Mouse (Mus musculus): Measurements from ENCODE around the gene Tmem131. TPM values are rescaled to one million over a fixed set of nuclear protein-coding genes. Genes with fewer than 3 reads are reported as not detected.

Gene Tmem131
- polyA plus RNA-seq, 1 experiment from 2014 or later, result 6.0 TPM

DNA sequence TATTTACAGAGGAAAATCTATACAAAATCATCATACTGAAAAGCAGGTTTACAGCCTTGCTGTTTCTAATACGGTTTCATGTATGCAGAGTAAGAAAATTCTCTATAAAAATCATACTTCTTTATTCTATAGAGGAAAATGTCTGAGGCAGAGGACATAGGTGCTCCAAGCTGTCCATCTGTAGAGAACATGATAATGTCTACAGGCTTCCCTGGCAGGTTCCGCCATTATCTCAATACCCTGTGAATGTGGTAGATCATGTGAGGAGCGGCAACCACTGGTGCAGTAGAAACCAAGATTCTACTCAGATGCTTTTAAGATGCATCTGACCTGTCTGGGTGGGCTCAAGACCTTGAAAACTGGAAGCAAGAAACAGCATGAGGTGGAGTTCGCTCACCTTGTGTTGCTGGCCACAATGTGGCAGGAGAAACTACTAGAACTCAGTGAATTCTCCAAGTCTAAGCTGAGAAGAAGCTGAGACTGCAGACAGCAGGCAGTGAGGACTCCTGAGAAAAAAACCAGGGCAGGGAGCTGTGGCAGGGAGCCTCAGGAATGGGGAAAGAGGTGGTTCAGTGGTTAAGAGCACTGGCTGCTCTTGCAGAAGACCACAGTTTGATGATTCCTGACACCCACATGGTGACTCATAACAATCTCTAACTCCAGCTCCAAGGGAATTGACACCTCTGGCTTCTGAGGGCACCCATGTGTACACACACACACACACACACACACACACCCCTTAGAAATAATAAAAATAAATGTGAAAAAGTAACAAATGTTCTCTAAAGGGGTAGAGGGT is 20.6 kb downstream of the Tmem131 start:
- WGBS, result 95% methylated on average over 4 of the region's 4 CpGs
- Histone ChIP-seq H3K27ac (ENCODE audit: low read length) (no peak overlapping the region), H3K9ac (replicated peaks; ENCODE audit: low read depth) (no peak overlapping the region), H3K4me1 (ENCODE audit: insufficient read depth, low read depth, low read length) (peaks cover 28% of the 10 kb centered on the region; the same call in 1 of the 2 replicates), H3K4me3 (ENCODE audit: low read depth, low read length) (no peak overlapping the region), H3K9me3 (ENCODE audit: low read length) (no peaks in the 10 kb centered on the region), H3K4me2 (replicated peaks; ENCODE audit: low read depth, low read length) (no peak overlapping the region), H3K36me3 (ENCODE audit: insufficient read depth, low read length) (no peaks in the 10 kb centered on the region), H3K27me3 (replicated peaks; ENCODE audit: insufficient read depth, low read length) (no peaks in the 10 kb centered on the region)
- ATAC-seq (no peak), DNase-seq (ENCODE audit: low spot score) (no peak)
- no peak for TF ChIP-seq CTCF (IDR thresholded peaks at IDR 0.05)
- no peak for TF ChIP-seq EP300 (IDR thresholded peaks at IDR 0.05)

DNA sequence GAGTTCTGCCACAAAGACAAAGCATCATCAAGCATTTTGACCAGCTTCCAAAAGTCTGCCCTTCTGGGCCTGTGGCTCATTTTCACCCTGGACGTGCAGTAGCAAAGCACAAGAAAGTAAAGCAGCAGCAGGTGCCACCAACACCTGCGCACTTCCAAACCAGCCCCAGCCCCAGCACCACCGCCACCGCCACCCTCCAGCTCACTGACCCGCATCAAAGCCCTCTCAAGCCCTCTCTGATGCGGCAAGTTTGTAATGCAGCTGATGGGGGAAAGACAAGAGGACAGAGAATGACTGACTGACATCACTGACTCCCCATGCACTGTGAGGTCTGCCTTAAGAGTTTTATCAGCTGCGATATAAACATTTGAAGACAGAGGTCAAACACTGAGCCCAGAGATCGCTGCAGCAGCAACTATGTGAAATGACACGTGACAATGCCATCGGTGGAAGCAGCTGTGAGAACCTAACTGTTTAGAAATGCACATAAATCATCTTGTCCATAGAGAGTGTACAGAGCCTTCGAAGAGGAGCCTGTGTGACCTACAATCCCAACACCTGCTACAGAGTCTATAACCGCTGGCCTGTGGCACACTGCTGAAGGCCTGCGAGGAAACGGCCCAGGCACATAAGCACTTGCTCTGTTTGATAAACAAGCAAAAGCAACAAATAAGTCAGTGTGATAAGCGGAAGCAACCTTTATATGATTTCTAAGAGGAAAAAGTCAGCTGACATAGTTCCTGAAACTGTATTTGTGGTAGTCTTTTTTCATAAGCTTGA is 21.7 kb downstream of the Tmem131 start:
- no peaks in the 10 kb centered on the region for H3K9me3 ChIP-seq (ENCODE audit: low read length)
- H3K4me1 ChIP-seq (ENCODE audit: insufficient read depth, low read depth, low read length), result peaks cover 28% of the 10 kb centered on the region; the same call in 1 of the 2 replicates
- H3K36me3 ChIP-seq (ENCODE audit: insufficient read depth, low read length), result no peaks in the 10 kb centered on the region
- no peaks in the 10 kb centered on the region for H3K27me3 ChIP-seq (replicated peaks; ENCODE audit: insufficient read depth, low read length)
- H3K4me2 ChIP-seq (replicated peaks; ENCODE audit: low read depth, low read length), result no peak overlapping the region
- H3K27ac ChIP-seq (ENCODE audit: low read length), result no peak overlapping the region
- no peak for DNase-seq (ENCODE audit: low spot score)
- TF ChIP-seq CTCF (IDR thresholded peaks at IDR 0.05) (no peak), EP300 (IDR thresholded peaks at IDR 0.05) (no peak)
- no peak overlapping the region for H3K4me3 ChIP-seq (ENCODE audit: low read depth, low read length)
- no peak overlapping the region for H3K9ac ChIP-seq (replicated peaks; ENCODE audit: low read depth)
- 40% methylated on average over 15 of the region's 15 CpGs for WGBS
- ATAC-seq, result no peak

DNA sequence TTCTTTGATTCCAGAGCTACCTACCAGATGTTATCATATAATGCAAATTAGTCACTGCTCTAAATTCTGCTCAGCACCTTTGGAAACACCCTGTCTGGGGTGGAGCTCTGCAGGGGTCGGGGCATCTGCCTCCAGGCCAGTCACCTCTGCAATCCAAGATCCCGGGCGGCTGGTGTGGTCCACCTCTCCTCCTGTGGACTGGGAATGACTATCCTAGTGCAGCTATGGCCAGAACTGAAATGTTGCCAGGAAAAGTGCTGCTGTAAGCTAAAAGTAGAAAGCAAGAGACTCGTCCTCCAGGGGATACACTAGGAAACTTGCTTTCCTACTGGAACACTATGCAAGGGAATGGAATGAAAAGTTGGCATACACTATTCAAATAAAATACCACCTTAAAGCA is 22.7 kb downstream of the Tmem131 start:
- Histone ChIP-seq H3K9ac (replicated peaks; ENCODE audit: low read depth) (no peak overlapping the region), H3K4me1 (ENCODE audit: insufficient read depth, low read depth, low read length) (peaks cover 28% of the 10 kb centered on the region; the same call in 1 of the 2 replicates), H3K9me3 (ENCODE audit: low read length) (no peaks in the 10 kb centered on the region), H3K27ac (ENCODE audit: low read length) (no peak overlapping the region), H3K27me3 (replicated peaks; ENCODE audit: insufficient read depth, low read length) (no peaks in the 10 kb centered on the region), H3K36me3 (ENCODE audit: insufficient read depth, low read length) (no peaks in the 10 kb centered on the region), H3K4me2 (replicated peaks; ENCODE audit: low read depth, low read length) (0 out of 2 replicates have a peak overlapping the region, but pooled peaks have one; percentile 3), H3K4me3 (ENCODE audit: low read depth, low read length) (no peak overlapping the region)
- ATAC-seq (peak; percentile 9), DNase-seq (ENCODE audit: low spot score) (no peak)
- no peak for TF ChIP-seq EP300 (IDR thresholded peaks at IDR 0.05)
- no peak for TF ChIP-seq CTCF (IDR thresholded peaks at IDR 0.05)
- 32% methylated on average over 4 of the region's 4 CpGs for WGBS

DNA sequence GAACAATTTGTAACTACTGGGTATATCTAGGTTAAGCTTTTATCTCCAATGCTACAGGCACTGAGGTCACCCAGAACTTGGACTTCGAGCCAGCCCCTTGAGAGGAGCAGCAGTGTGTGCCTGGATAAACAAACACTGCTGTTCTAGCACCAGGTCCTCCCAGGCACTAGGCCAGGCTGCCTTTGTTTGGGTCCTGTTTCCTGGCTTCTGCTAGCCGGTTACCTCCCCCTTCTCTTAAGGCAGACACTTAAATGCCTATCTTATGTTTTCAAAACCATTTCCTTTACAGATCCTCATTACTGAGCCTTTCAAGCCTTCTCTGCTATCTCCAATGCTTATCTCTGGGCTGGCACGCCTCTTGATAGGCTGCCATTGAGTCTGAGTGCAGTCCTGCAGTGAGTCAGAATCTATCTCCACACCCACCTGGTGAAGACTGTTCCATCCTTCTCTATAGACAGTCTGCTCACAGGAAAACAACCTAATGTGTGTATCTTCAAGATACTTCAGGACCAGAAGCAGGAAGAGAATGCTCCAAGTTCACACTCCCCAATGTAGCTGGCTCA is 23.2 kb downstream of the Tmem131 start:
- ATAC-seq (peak; percentile 93), DNase-seq (ENCODE audit: low spot score) (peak; percentile 91)
- Histone ChIP-seq H3K4me1 (ENCODE audit: insufficient read depth, low read depth, low read length) (peaks cover 28% of the 10 kb centered on the region; the same call in 1 of the 2 replicates), H3K36me3 (ENCODE audit: insufficient read depth, low read length) (no peaks in the 10 kb centered on the region), H3K27me3 (replicated peaks; ENCODE audit: insufficient read depth, low read length) (no peaks in the 10 kb centered on the region), H3K4me2 (replicated peaks; ENCODE audit: low read depth, low read length) (peak overlapping the region; percentile 3; the same call in 1 of the 2 replicates), H3K27ac (ENCODE audit: low read length) (peak overlapping the region; percentile 68), H3K9me3 (ENCODE audit: low read length) (no peaks in the 10 kb centered on the region), H3K4me3 (ENCODE audit: low read depth, low read length) (no peak overlapping the region), H3K9ac (replicated peaks; ENCODE audit: low read depth) (no peak overlapping the region)
- 6% methylated on average over 3 of the region's 3 CpGs for WGBS
- peak; percentile 57 for TF ChIP-seq EP300 (IDR thresholded peaks at IDR 0.05)
- TF ChIP-seq CTCF (IDR thresholded peaks at IDR 0.05), result no peak

DNA sequence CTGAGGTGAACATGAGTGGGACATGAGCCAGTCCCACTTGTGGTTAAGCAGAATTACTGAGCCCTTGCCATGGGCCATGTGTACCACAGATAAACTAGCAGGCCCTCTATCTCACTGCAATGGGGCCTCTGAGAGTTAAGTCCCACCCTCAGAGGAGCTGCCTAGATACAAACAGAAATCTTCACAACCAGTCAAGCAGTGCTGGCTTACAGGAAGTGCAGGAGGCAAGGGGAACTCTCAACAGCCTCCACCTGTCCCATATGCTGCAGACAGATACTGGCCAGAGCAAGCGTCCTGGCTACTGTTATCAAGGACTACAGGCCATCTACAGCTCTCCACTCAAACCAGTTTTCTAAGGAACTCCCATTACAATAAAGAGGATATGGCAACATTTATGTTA is 23.7 kb downstream of the Tmem131 start:
- ATAC-seq (peak; percentile 55), DNase-seq (ENCODE audit: low spot score) (no peak)
- peaks cover 28% of the 10 kb centered on the region; the same call in 1 of the 2 replicates for H3K4me1 ChIP-seq (ENCODE audit: insufficient read depth, low read depth, low read length)
- no peak overlapping the region for H3K9ac ChIP-seq (replicated peaks; ENCODE audit: low read depth)
- H3K36me3 ChIP-seq (ENCODE audit: insufficient read depth, low read length), result no peaks in the 10 kb centered on the region
- H3K4me2 ChIP-seq (replicated peaks; ENCODE audit: low read depth, low read length), result peak overlapping the region; percentile 3; the same call in 1 of the 2 replicates
- no peak for TF ChIP-seq EP300 (IDR thresholded peaks at IDR 0.05)
- no peak for TF ChIP-seq CTCF (IDR thresholded peaks at IDR 0.05)
- 19% methylated on average over 1 of the region's 1 CpGs for WGBS
- H3K4me3 ChIP-seq (ENCODE audit: low read depth, low read length), result no peak overlapping the region
- no peaks in the 10 kb centered on the region for H3K9me3 ChIP-seq (ENCODE audit: low read length)
- H3K27ac ChIP-seq (ENCODE audit: low read length), result peak overlapping the region; percentile 68
- H3K27me3 ChIP-seq (replicated peaks; ENCODE audit: insufficient read depth, low read length), result no peaks in the 10 kb centered on the region

DNA sequence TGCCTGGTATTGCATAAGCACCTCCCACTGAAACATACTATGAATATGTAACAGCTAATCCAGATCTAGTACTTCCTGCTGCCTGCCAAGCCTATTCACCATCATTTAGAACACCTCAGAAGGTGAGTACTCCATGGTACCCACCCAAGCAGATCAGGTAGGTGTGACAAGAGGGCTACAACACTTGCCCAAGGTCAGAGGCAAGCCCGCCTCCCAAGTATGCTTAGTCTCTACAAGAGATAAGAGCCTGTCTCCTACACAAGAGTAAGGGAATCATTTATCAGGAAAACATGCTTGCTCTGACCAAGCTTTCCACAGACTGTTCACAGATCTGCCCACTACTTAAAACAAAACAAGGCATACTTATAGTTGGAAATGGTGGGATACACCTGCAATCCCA is 26.0 kb downstream of the Tmem131 start:
- Histone ChIP-seq H3K9me3 (ENCODE audit: low read length) (no peaks in the 10 kb centered on the region), H3K4me1 (ENCODE audit: insufficient read depth, low read depth, low read length) (peaks cover 31% of the 10 kb centered on the region; the same call in 1 of the 2 replicates)
- ATAC-seq, result no peak

More for the DNA sequence above, 26.0 kb downstream of the Tmem131 start:
- WGBS, result 81% methylated on average over 1 of the region's 1 CpGs
- Histone ChIP-seq H3K4me2 (replicated peaks; ENCODE audit: low read depth, low read length) (no peak overlapping the region), H3K36me3 (ENCODE audit: insufficient read depth, low read length) (no peaks in the 10 kb centered on the region), H3K27ac (ENCODE audit: low read length) (no peak overlapping the region), H3K4me3 (ENCODE audit: low read depth, low read length) (no peak overlapping the region), H3K9ac (replicated peaks; ENCODE audit: low read depth) (no peak overlapping the region), H3K27me3 (replicated peaks; ENCODE audit: insufficient read depth, low read length) (no peaks in the 10 kb centered on the region)
- peak; percentile 28 for DNase-seq (ENCODE audit: low spot score)
- no peak for TF ChIP-seq CTCF (IDR thresholded peaks at IDR 0.05)
- TF ChIP-seq EP300 (IDR thresholded peaks at IDR 0.05), result no peak

All from lung, postnatal 0 days (tissue).